Mouse (Mus musculus) MEL (cell line): Measurements from ENCODE around the gene Itga10. TPM values are rescaled to one million over a fixed set of nuclear protein-coding genes. Genes with fewer than 3 reads are reported as not detected.

Experiments
- DNase-seq: peaks from one replicate; pipeline ENCODE4 v3.0.0; 2011; ENCODE audit warnings: low read depth, low spot score
- H3K27ac ChIP-seq: 2 replicates; pipeline ENCODE4 v1.5.1; 2012; ENCODE audit warnings: low read depth, mild to moderate bottlenecking, control low read depth, low read length, moderate library complexity; ENCODE audit not compliant: control insufficient read depth
- H3K27me3 ChIP-seq, 2 experiments: fragments of 150-350 bp in 1 of 2; sonication (generic) in 1 of 2; 2 replicates each; pipeline ENCODE4 v1.6.1; 2012; ENCODE audit warnings: low read length in 2 of 2, mild to moderate bottlenecking in 2 of 2, improper control_type of control experiment in 1 of 2, moderate library complexity in 1 of 2; ENCODE audit not compliant: insufficient read depth in 2 of 2, control insufficient read depth in 1 of 2
- H3K36me3 ChIP-seq, 2 experiments: 2 replicates each; pipeline ENCODE4 v1.6.1; 2012 to 2014; ENCODE audit warnings: low read length in 2 of 2, improper control_type of control experiment in 1 of 2, inconsistent platforms in 1 of 2, mild to moderate bottlenecking in 1 of 2; ENCODE audit not compliant: insufficient read depth in 2 of 2, control insufficient read depth in 1 of 2
- H3K4me1 ChIP-seq, 2 experiments: fragments of 150-350 bp in 1 of 2; sonication (generic) in 1 of 2; 2 replicates each; pipeline ENCODE4 v1.6.1; 2012; ENCODE audit warnings: low read length in 2 of 2, improper control_type of control experiment in 1 of 2, mild to moderate bottlenecking in 1 of 2; ENCODE audit not compliant: insufficient read depth in 2 of 2, control insufficient read depth in 1 of 2
- H3K4me3 ChIP-seq, 2 experiments: fragments of 150-350 bp in 1 of 2; sonication (generic) in 1 of 2; 2 replicates each; pipeline ENCODE4 v1.5.1; 2012; ENCODE audit warnings: low read depth in 2 of 2, low read length in 2 of 2, mild to moderate bottlenecking in 2 of 2, moderate library complexity in 2 of 2, control low read depth in 1 of 2, improper control_type of control experiment in 1 of 2; ENCODE audit not compliant: control insufficient read depth in 1 of 2, insufficient read depth in 1 of 2
- H3K79me2 ChIP-seq: 2 replicates; pipeline ENCODE4 v1.6.1; 2012; ENCODE audit warnings: mild to moderate bottlenecking, low read length, moderate library complexity; ENCODE audit not compliant: control insufficient read depth, poor library complexity, insufficient read depth
- H3K9ac ChIP-seq: 2 replicates; pipeline ENCODE4 v1.6.1; 2012; ENCODE audit warnings: low read depth, mild to moderate bottlenecking, control low read depth, low read length, moderate library complexity; ENCODE audit not compliant: control insufficient read depth, poor library complexity, severe bottlenecking
- H3K9me3 ChIP-seq: fragments of 150-350 bp; sonication (generic); replicated peaks from 2 replicates; pipeline ENCODE4 v1.6.1; 2012; ENCODE audit warnings: mild to moderate bottlenecking, low read length, improper control_type of control experiment, moderate library complexity; ENCODE audit not compliant: insufficient read depth
- BHLHE40 ChIP-seq: IDR thresholded peaks from 2 replicates; pipeline ENCODE4 v1.6.1; 2012; ENCODE audit warnings: low read depth, mild to moderate bottlenecking, inconsistent platforms, low read length, improper control_type of control experiment, borderline replicate concordance
- CTCF ChIP-seq, 3 experiments: IDR thresholded peaks in 2 of 3; conservative IDR thresholded peaks in 1 of 3; 2 replicates each; pipeline ENCODE4 v1.5.1; 2011 to 2012; ENCODE audit warnings: low read length in 3 of 3, low read depth in 2 of 3, mild to moderate bottlenecking in 2 of 3, improper control_type of control experiment in 1 of 3, inconsistent platforms in 1 of 3, mixed read lengths in 1 of 3, moderate library complexity in 1 of 3; ENCODE audit not compliant: control insufficient read depth in 1 of 3, insufficient read depth in 1 of 3, poor library complexity in 1 of 3, severe bottlenecking in 1 of 3
- E2F4 ChIP-seq: IDR thresholded peaks from 2 replicates; pipeline ENCODE4 v1.6.1; 2011; ENCODE audit warnings: low read depth, low read length, improper control_type of control experiment, borderline replicate concordance
- ETS1 ChIP-seq: IDR thresholded peaks from 2 replicates; pipeline ENCODE4 v1.6.1; 2012; ENCODE audit warnings: low read depth, mild to moderate bottlenecking, inconsistent platforms, low read length, improper control_type of control experiment, moderate library complexity
- GABPA ChIP-seq: IDR thresholded peaks from 2 replicates; pipeline ENCODE4 v1.6.1; 2012; ENCODE audit warnings: low read depth, mild to moderate bottlenecking, inconsistent platforms, low read length, improper control_type of control experiment, moderate library complexity
- GATA1 ChIP-seq: IDR thresholded peaks from 2 replicates; pipeline ENCODE4 v1.6.1; 2011; ENCODE audit warnings: low read depth, low read length, improper control_type of control experiment
- JUND ChIP-seq: IDR thresholded peaks from 2 replicates; pipeline ENCODE4 v1.6.1; 2011; ENCODE audit warnings: low read depth, mild to moderate bottlenecking, improper control_type of control experiment, low read length
- MAFK ChIP-seq: IDR thresholded peaks from 2 replicates; pipeline ENCODE4 v1.6.1; 2011; ENCODE audit warnings: low read depth, mild to moderate bottlenecking, low read length, improper control_type of control experiment, borderline replicate concordance
- MAX ChIP-seq: IDR thresholded peaks from 2 replicates; pipeline ENCODE4 v1.6.1; 2011; ENCODE audit warnings: low read length, improper control_type of control experiment
- MAZ ChIP-seq: IDR thresholded peaks from 2 replicates; pipeline ENCODE4 v1.6.1; 2012; ENCODE audit warnings: low read depth, mild to moderate bottlenecking, inconsistent platforms, low read length, improper control_type of control experiment
- MEF2A ChIP-seq: IDR thresholded peaks from 2 replicates; pipeline ENCODE4 v1.6.1; 2014; ENCODE audit warnings: low read depth, mild to moderate bottlenecking, inconsistent platforms, low read length, improper control_type of control experiment; ENCODE audit not compliant: poor library complexity, insufficient replicate concordance, severe bottlenecking; ENCODE audit errors: extremely low read depth
- MXI1 ChIP-seq: IDR thresholded peaks from 2 replicates; pipeline ENCODE4 v1.6.1; 2011; ENCODE audit warnings: mild to moderate bottlenecking, low read depth, low read length, improper control_type of control experiment
- MYB ChIP-seq: IDR thresholded peaks from 2 replicates; pipeline ENCODE4 v1.6.1; 2011; ENCODE audit warnings: mild to moderate bottlenecking, low read depth, low read length, improper control_type of control experiment
- MYC ChIP-seq: IDR thresholded peaks from 2 replicates; pipeline ENCODE4 v1.6.1; 2011; ENCODE audit warnings: low read depth, mild to moderate bottlenecking, low read length, improper control_type of control experiment, moderate library complexity
- POLR2A ChIP-seq, 2 experiments: IDR thresholded peaks; 2 replicates each; pipeline ENCODE4 v1.6.1; 2011 to 2012; ENCODE audit warnings: low read length in 2 of 2, mild to moderate bottlenecking in 2 of 2, control low read depth in 1 of 2, improper control_type of control experiment in 1 of 2, low read depth in 1 of 2, moderate library complexity in 1 of 2; ENCODE audit not compliant: control insufficient read depth in 1 of 2, insufficient read depth in 1 of 2, poor library complexity in 1 of 2
- POLR2AphosphoS2 ChIP-seq: IDR thresholded peaks from 2 replicates; pipeline ENCODE4 v1.6.1; 2011; ENCODE audit warnings: low read length, improper control_type of control experiment
- POLR2AphosphoS5 ChIP-seq: IDR thresholded peaks from 2 replicates; pipeline ENCODE4 v1.6.1; 2012; ENCODE audit warnings: low read depth, borderline replicate concordance, mild to moderate bottlenecking, inconsistent platforms, low read length, moderate library complexity, mixed read lengths
- RAD21 ChIP-seq: IDR thresholded peaks from 2 replicates; pipeline ENCODE4 v1.6.1; 2011; ENCODE audit warnings: mild to moderate bottlenecking, low read depth, low read length, improper control_type of control experiment
- RCOR1 ChIP-seq: IDR thresholded peaks from 2 replicates; pipeline ENCODE4 v1.6.1; 2012; ENCODE audit warnings: low read depth, mild to moderate bottlenecking, inconsistent platforms, low read length, improper control_type of control experiment
- TBP ChIP-seq: IDR thresholded peaks from 2 replicates; pipeline ENCODE4 v1.8.0; 2011; ENCODE audit warnings: low read depth, low read length, improper control_type of control experiment
- TCF12 ChIP-seq: IDR thresholded peaks from 2 replicates; pipeline ENCODE4 v1.6.1; 2014; ENCODE audit warnings: low read depth, mild to moderate bottlenecking, inconsistent platforms, low read length, improper control_type of control experiment, moderate library complexity
- ZC3H11A ChIP-seq: IDR thresholded peaks from 2 replicates; pipeline ENCODE4 v1.6.1; 2012; ENCODE audit warnings: low read depth, mild to moderate bottlenecking, inconsistent platforms, low read length, improper control_type of control experiment
- ZMIZ1 ChIP-seq: IDR thresholded peaks from 2 replicates; pipeline ENCODE4 v1.6.1; 2012; ENCODE audit warnings: low read depth, mild to moderate bottlenecking, inconsistent platforms, low read length, improper control_type of control experiment, moderate library complexity
- ZNF384 ChIP-seq: IDR thresholded peaks from 2 replicates; pipeline ENCODE4 v1.6.1; 2012; ENCODE audit warnings: low read depth, mild to moderate bottlenecking, inconsistent platforms, low read length, improper control_type of control experiment
- polyA plus RNA-seq, 2 experiments: library from polyadenylated mRNA; stranded (reverse) in 1 of 2; unstranded in 1 of 2; fragments of >175 nt in 1 of 2; fragments of >200 nt in 1 of 2; gene quantifications; 2 replicates each; pipeline versions ENCODE4 v1.2.1 to v1.2.4; 2012; ENCODE audit warnings: low replicate concordance in 2 of 2, low read depth in 1 of 2; ENCODE audit not compliant: insufficient read length in 2 of 2, insufficient read depth in 1 of 2, missing spikeins in 1 of 2
- total RNA-seq: library from RNA; depleted of rRNA; stranded (reverse); fragments of 300-350 nt; gene quantifications from 2 replicates; pipeline ENCODE4 v1.2.3, GENCODE M21; 2012

The Itga10 gene
- total and polyA plus RNA-seq, 3 experiments: 1.0 to 2.9 TPM; not detected in 1

DNA sequence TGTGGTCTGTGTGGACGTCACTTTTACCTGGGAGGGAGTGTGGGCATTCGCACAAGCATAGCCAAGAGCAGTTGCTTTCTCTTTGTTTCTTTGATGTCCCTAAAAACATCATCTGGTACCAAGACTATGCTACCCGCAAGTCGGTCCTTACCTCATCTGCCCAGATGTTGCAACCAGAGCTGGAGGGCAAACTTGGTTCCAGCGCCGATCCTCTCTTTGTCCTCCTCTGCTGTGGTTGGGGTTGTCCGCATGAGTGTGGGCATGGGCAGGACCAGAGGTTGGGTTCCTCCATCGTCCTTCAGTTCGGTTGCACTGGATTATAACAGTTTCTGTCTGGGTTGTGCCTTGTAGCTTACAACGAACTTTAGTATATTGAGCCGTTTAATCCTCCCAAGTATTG lies 60.8 kb downstream of the Itga10 start:
- Histone ChIP-seq H3K79me2 (no peaks in the 10 kb centered on the region; the same call in 1 of the 2 replicates), H3K27ac (no peak overlapping the region), H3K27me3 (no peaks in the 10 kb centered on the region), H3K9ac (no peak overlapping the region), H3K4me1 (peaks cover 0 to 12% of the 10 kb centered on the region in 2 experiments; a peak in 2 of 4 replicates), H3K9me3 (no peaks in the 10 kb centered on the region), H3K36me3 (peaks cover 3% of the 10 kb centered on the region in 2 experiments; a peak in 3 of 4 replicates), H3K4me3 (no peak overlapping the region)
- no peak for TF ChIP-seq TBP
- TF ChIP-seq ETS1: no peak
- no peak for DNase-seq

DNA sequence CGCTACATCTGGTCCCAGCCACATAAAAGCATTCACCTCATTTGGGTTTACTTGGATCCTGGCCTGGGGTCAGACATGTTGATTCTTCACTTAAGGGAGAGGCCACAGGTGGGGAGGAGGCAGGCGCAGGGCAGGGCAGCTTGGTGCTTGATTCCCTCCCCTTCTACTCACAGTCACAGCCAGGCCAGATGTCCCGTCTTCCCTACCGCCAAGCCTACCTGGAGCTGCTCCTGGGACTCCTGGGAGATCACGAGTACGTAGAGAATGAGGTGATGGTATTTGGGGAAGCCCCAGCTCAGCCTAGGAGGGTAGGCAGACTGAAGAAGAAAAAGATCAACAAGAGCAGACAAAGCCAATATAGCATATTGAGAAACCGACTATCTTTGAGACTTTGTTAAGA lies 61.6 kb downstream of the Itga10 start:
- peaks cover 3% of the 10 kb centered on the region in 2 experiments; a peak in 3 of 4 replicates for H3K36me3 ChIP-seq
- H3K4me3 ChIP-seq: no peak overlapping the region
- H3K4me1 ChIP-seq: peaks cover 0 to 12% of the 10 kb centered on the region in 2 experiments; a peak in 2 of 4 replicates
- no peak overlapping the region for H3K9ac ChIP-seq
- DNase-seq: no peak
- H3K79me2 ChIP-seq: no peaks in the 10 kb centered on the region; the same call in 1 of the 2 replicates
- no peak overlapping the region for H3K27ac ChIP-seq
- TF ChIP-seq POLR2AphosphoS2: peak; percentile 29; the same call in 1 of the 2 replicates
- no peak for TF ChIP-seq MAX
- no peaks in the 10 kb centered on the region for H3K9me3 ChIP-seq
- no peaks in the 10 kb centered on the region for H3K27me3 ChIP-seq

DNA sequence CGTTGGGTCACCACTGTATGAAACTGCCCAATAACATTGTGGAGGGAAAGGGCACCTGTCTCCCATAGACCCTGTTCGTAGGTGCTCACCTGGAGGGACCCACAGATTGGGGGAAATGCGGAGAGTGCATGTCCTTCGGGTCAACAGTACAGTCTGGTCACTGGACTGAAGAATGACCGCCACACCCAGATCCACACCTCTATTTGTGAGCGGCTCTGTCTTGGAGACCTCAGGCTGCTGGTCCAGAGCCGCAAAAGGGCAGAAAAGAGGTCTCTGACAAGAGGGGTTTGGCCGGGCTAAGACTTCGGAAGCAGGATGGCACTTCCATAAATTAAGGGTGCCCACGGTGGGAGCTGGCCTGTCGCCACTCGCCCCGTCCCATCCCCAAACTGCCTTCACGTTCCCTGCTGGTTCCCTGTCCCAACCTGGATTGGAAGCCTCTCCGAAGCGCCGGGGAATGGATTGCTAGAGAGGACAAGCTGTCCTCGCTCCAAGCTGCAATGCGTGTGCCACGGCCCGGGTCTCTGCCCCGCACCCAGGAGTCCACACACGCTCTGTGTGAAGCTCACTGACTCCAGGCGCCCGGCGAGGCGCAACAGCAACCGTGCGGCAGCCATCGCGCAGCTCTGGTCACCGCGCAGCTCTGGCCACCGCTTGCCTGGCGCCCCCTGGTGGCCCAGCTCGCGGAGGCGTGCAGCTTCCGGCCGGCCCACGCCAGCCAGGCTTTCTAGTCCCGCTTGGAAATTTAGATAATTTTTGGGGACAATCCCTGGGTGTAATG lies 62.7 kb downstream of the Itga10 start, which contains the start of gene Nudt17:
Gene Nudt17 (minus strand): TSS at position 660 of the 781 bp plus-strand sequence.
- Histone ChIP-seq H3K27me3 (no peaks in the 10 kb centered on the region), H3K4me1 (peaks cover 0 to 12% of the 10 kb centered on the region in 2 experiments; a peak in 2 of 4 replicates), H3K4me3 (peak within 1 kb of the TSS; percentile 62 to 71), H3K9me3 (no peaks in the 10 kb centered on the region), H3K36me3 (peaks cover 3% of the 10 kb centered on the region in 2 experiments; a peak in 3 of 4 replicates), H3K79me2 (no peaks in the 10 kb centered on the region; the same call in 1 of the 2 replicates), H3K27ac (no peak within 1 kb of the TSS), H3K9ac (peak within 1 kb of the TSS; percentile 77)
- DNase-seq: peak; percentile 88
- TF ChIP-seq ZMIZ1: no peak; the same call in 1 of the 2 replicates
- TF ChIP-seq JUND: no peak
- TF ChIP-seq MEF2A: no peak
- peak; percentile 81 for TF ChIP-seq MAZ
- no peak for TF ChIP-seq MYB
- peak in 1 of 2 experiments; percentile 43; a peak in 1 of 4 replicates for TF ChIP-seq POLR2A (IDR thresholded peaks at IDR 0.05; ENCODE audit: control insufficient read depth in 1 of 2, insufficient read depth in 1 of 2, low read depth in 1 of 2, low read length in 2 of 2, poor library complexity in 1 of 2)
- TF ChIP-seq E2F4: no peak
- no peak for TF ChIP-seq ZNF384
- no peak for TF ChIP-seq GABPA
- peak; percentile 58 for TF ChIP-seq TCF12
- TF ChIP-seq POLR2AphosphoS5: no peak
- peak; percentile 92 to 100 (median 99) for TF ChIP-seq CTCF (IDR thresholded peaks at IDR 0.05 in 2 of 3, conservative IDR thresholded peaks at IDR 0.05 in 1 of 3; ENCODE audit: control insufficient read depth in 1 of 3, insufficient read depth in 1 of 3, low read depth in 2 of 3, low read length in 3 of 3, poor library complexity in 1 of 3, severe bottlenecking in 1 of 3)
- TF ChIP-seq ZC3H11A: peak; percentile 88
- peak; percentile 68; the same call in 1 of the 2 replicates for TF ChIP-seq BHLHE40
- no peak for TF ChIP-seq MAFK
- TF ChIP-seq RAD21: peak; percentile 77
- no peak for TF ChIP-seq GATA1
- TF ChIP-seq ETS1: no peak
- TF ChIP-seq MXI1: peak; percentile 65
- peak; percentile 33; the same call in 1 of the 2 replicates for TF ChIP-seq RCOR1
- TF ChIP-seq MYC: peak; percentile 65; the same call in 1 of the 2 replicates
- no peak for TF ChIP-seq TBP
